Comparison of ENCODE assay signal across 9 mouse cellular contexts in the genomic region with DNA sequence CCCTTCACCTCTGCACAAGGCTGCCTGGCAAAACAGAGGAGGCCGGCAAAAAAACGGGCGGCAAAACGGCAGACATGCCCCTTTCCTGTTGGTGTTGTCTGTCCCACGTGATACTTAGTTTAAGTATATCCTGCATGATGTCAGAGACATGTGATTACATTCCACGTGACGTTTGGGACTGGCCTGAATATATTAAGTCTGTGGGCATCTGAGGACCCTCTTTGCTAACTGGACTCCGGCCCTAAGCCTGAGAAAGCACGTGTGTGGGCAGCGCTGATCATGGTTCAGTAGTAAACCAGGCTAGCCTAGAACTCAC. TPM values are rescaled to one million over a fixed set of nuclear protein-coding genes. Genes with fewer than 3 reads are reported as not detected.
DNase-seq lines count a peak whose midpoint lies in the region; ATAC-seq and TF ChIP-seq lines count a peak whose summit lies in the region.
"Had no signal": no experiment of that assay in that cellular context is flagged by ENCODE, and none has a peak within 500 bp of the region (broad histone marks: within the 10 kb centered on the region; RNA-seq: fewer than 3 reads in every experiment).

No protein-coding gene starts in this region.

- no peak overlapping the region for H3K4me3 ChIP-seq in cerebellum, adult 2 months (replicated peaks; ENCODE audit: insufficient read depth, low read depth, low read length)
- peak overlapping the region; percentile 84 for H3K4me3 ChIP-seq in megakaryocyte, embryonic 14.5 days (replicated peaks)
- H3K4me3 ChIP-seq in limb, embryonic 14.5 days (replicated peaks; ENCODE audit: low read length) = no peak overlapping the region
- H3K4me3 ChIP-seq in stomach, embryonic 16.5 days (replicated peaks; ENCODE audit: low read length) = no peak overlapping the region

- ATAC-seq in megakaryocyte, adult 5-6 weeks (ENCODE audit: poor library complexity, severe bottlenecking) = no peak
- ATAC-seq in limb, embryonic 14.5 days (ENCODE audit: low FRiP score, low read depth) = no peak
- 0 out of 2 replicates have a peak, but pooled peaks have one; percentile 1 for ATAC-seq in stomach, embryonic 16.5 days (ENCODE audit: insufficient read depth, low FRiP score)
- ATAC-seq in megakaryocyte-erythroid progenitor cell, adult 5-6 weeks (replicated peaks; ENCODE audit: low FRiP score, low TSS enrichment, poor library complexity, severe bottlenecking) = no peak

- no peak for DNase-seq in cerebellum, adult 2 months
- no peak for DNase-seq in cerebellum, postnatal 25 days
- DNase-seq in limb, embryonic 14.5 days (ENCODE audit: low spot score) = no peak
- no peak for DNase-seq in gastrocnemius, postnatal 14 days

- H3K36me3 ChIP-seq in megakaryocyte, embryonic 14.5 days (replicated peaks; ENCODE audit: low read length) = peaks cover 90% of the 10 kb centered on the region
- peaks cover 73% of the 10 kb centered on the region for H3K36me3 ChIP-seq in limb, embryonic 14.5 days (ENCODE audit: control insufficient read depth, insufficient read depth, low read length)
- H3K36me3 ChIP-seq in stomach, embryonic 16.5 days (ENCODE audit: control insufficient read depth, insufficient read depth, low read length) = peaks cover 10% of the 10 kb centered on the region; the same call in 1 of the 2 replicates

- H3K9ac ChIP-seq in limb, embryonic 14.5 days (ENCODE audit: low read depth, low read length, severe bottlenecking) = no peak overlapping the region
- H3K9ac ChIP-seq in stomach, embryonic 16.5 days (ENCODE audit: low read length) = 0 out of 2 replicates have a peak overlapping the region, but pooled peaks have one; percentile 31

- intact Hi-C loops in gastrocnemius, postnatal 14 days (cut with DNase I; ENCODE audit: low total_unique reads) = no loop called here

- no peaks in the 10 kb centered on the region for H3K9me3 ChIP-seq in megakaryocyte, embryonic 14.5 days
- no peaks in the 10 kb centered on the region for H3K9me3 ChIP-seq in limb, embryonic 14.5 days (ENCODE audit: control insufficient read depth, low read length)
- no peaks in the 10 kb centered on the region for H3K9me3 ChIP-seq in stomach, embryonic 16.5 days (replicated peaks; ENCODE audit: control insufficient read depth, low read length)

- no peak for TF ChIP-seq CTCF in cerebellum, adult 2 months (IDR thresholded peaks at IDR 0.05; ENCODE audit: borderline replicate concordance, insufficient read depth, low read depth, low read length)

- peak overlapping the region; percentile 73 for H3K27ac ChIP-seq in cerebellum, adult 2 months (ENCODE audit: insufficient read depth, low read length)
- peak overlapping the region; percentile 77 for H3K27ac ChIP-seq in limb, embryonic 14.5 days (replicated peaks; ENCODE audit: low read depth, low read length)
- H3K27ac ChIP-seq in stomach, embryonic 16.5 days (ENCODE audit: low read length) = peak overlapping the region; percentile 90

- peaks cover 67% of the 10 kb centered on the region for H3K4me1 ChIP-seq in cerebellum, adult 2 months (ENCODE audit: control insufficient read depth, insufficient read depth, low read length)
- H3K4me1 ChIP-seq in megakaryocyte, embryonic 14.5 days = peaks cover 63% of the 10 kb centered on the region
- H3K4me1 ChIP-seq in limb, embryonic 14.5 days (ENCODE audit: control insufficient read depth, insufficient read depth, low read length) = peaks cover 33% of the 10 kb centered on the region
- peaks cover 26% of the 10 kb centered on the region for H3K4me1 ChIP-seq in stomach, embryonic 16.5 days (ENCODE audit: control insufficient read depth, insufficient read depth, low read length)

- no peak overlapping the region for H3K4me2 ChIP-seq in limb, embryonic 14.5 days (replicated peaks; ENCODE audit: low read depth, low read length, severe bottlenecking)
- H3K4me2 ChIP-seq in stomach, embryonic 16.5 days (ENCODE audit: low read depth, low read length) = 0 out of 2 replicates have a peak overlapping the region, but pooled peaks have one; percentile 46

- TF ChIP-seq POLR2A in cerebellum, adult 2 months (IDR thresholded peaks at IDR 0.05; ENCODE audit: borderline replicate concordance, insufficient read depth, low read length) = no peak
- TF ChIP-seq POLR2A in limb, embryonic 14.5 days (IDR thresholded peaks at IDR 0.05; ENCODE audit: borderline replicate concordance, extremely low read depth, insufficient read depth, insufficient read length) = no peak

- no peaks in the 10 kb centered on the region for H3K27me3 ChIP-seq in cerebellum, adult 2 months (ENCODE audit: control insufficient read depth, insufficient read depth, low read length)
- peaks cover 1% of the 10 kb centered on the region for H3K27me3 ChIP-seq in megakaryocyte, embryonic 14.5 days (replicated peaks)
- no peaks in the 10 kb centered on the region for H3K27me3 ChIP-seq in limb, embryonic 14.5 days (ENCODE audit: control insufficient read depth, insufficient read depth, low read length)
- H3K27me3 ChIP-seq in stomach, embryonic 16.5 days (ENCODE audit: control insufficient read depth, insufficient read depth, low read length) = no peaks in the 10 kb centered on the region

- WGBS in cerebellum, adult 2 months = 11% methylated on average over 10 of the region's 10 CpGs
- 21% methylated on average over 10 of the region's 10 CpGs for WGBS in limb, embryonic 14.5 days
- WGBS in stomach, embryonic 16.5 days = 39% methylated on average over 10 of the region's 10 CpGs

RNA-seq across cellular contexts. Expression of a gene that starts 8.3 kb away (rescaled TPM):
- 1.2 and 1.7 TPM in 2 replicates for polyA plus RNA-seq in cerebellum, adult 2 months (2012; rRNA removed)
- 4.4 TPM in 1 of 2 replicates, not detected in the other for polyA plus RNA-seq in megakaryocyte, embryonic 14.5 days (2012; ENCODE audit: insufficient read depth, low replicate concordance)
- 30.6 and 34.0 TPM in 2 replicates for total RNA-seq in megakaryocyte, adult 5-6 weeks (2015)
- 6.5 and 11.5 TPM in 2 replicates for total RNA-seq in megakaryocyte, adult 5-6 weeks (2017)
- 7.5 and 7.8 TPM in 2 replicates for polyA plus RNA-seq in limb, embryonic 14.5 days (2012; rRNA removed)
- 4.3 and 4.6 TPM in 2 replicates for polyA plus RNA-seq in limb, embryonic 14.5 days (2014; fragmentation: Nextera tagmentation; extraction: Ambion mirVana)
- polyA plus RNA-seq in stomach, embryonic 16.5 days (2015; fragmentation: Nextera tagmentation; extraction: Ambion mirVana) = 61.8 and 65.3 TPM in 2 replicates
- total RNA-seq in gastrocnemius, postnatal 14 days (2021) = under 1 TPM; 0.45 to 0.91 TPM
- total RNA-seq in megakaryocyte-erythroid progenitor cell, adult 5-6 weeks (2014; fragmentation: Nextera tagmentation) = 7.7 and 12.8 TPM in 2 replicates
- total RNA-seq in megakaryocyte-erythroid progenitor cell, adult 5-6 weeks (2017) = 7.4 and 7.5 TPM in 2 replicates

RNA-seq across cellular contexts. Expression of a gene that starts 12.4 kb away (rescaled TPM):
- 10.7 and 13.8 TPM in 2 replicates for polyA plus RNA-seq in cerebellum, adult 2 months (2012; rRNA removed)
- 8.4 TPM in 1 of 2 replicates, not detected in the other for polyA plus RNA-seq in megakaryocyte, embryonic 14.5 days (2012; ENCODE audit: insufficient read depth, low replicate concordance)
- not detected in 2 replicates for total RNA-seq in megakaryocyte, adult 5-6 weeks (2015)
- 0.26 and 1.4 TPM in 2 replicates for total RNA-seq in megakaryocyte, adult 5-6 weeks (2017)
- polyA plus RNA-seq in limb, embryonic 14.5 days (2012; rRNA removed) = 6.8 and 9.5 TPM in 2 replicates
- 0.99 and 1.2 TPM in 2 replicates for polyA plus RNA-seq in limb, embryonic 14.5 days (2014; fragmentation: Nextera tagmentation; extraction: Ambion mirVana)
- polyA plus RNA-seq in stomach, embryonic 16.5 days (2015; fragmentation: Nextera tagmentation; extraction: Ambion mirVana) = 1.3 and 1.5 TPM in 2 replicates
- total RNA-seq in gastrocnemius, postnatal 14 days (2021) = under 1 TPM in 1 of 2 experiments, not detected in 1; 0.80 TPM
- total RNA-seq in megakaryocyte-erythroid progenitor cell, adult 5-6 weeks (2014; fragmentation: Nextera tagmentation) = 4.0 TPM in 1 of 2 replicates, not detected in the other
- not detected in 2 replicates for total RNA-seq in megakaryocyte-erythroid progenitor cell, adult 5-6 weeks (2017)
- total RNA-seq: common myeloid progenitor, adult 5-6 weeks had no signal

RNA-seq across cellular contexts. Expression of a gene that starts 16.9 kb away (rescaled TPM):
- polyA plus RNA-seq in cerebellum, adult 2 months (2012; rRNA removed) = 10.2 and 10.8 TPM in 2 replicates
- polyA plus RNA-seq in megakaryocyte, embryonic 14.5 days (2012; ENCODE audit: insufficient read depth, low replicate concordance) = 0.89 TPM in 1 of 2 replicates, not detected in the other
- 0.83 and 2.9 TPM in 2 replicates for total RNA-seq in megakaryocyte, adult 5-6 weeks (2015)
- total RNA-seq in megakaryocyte, adult 5-6 weeks (2017) = 0.33 TPM in 1 of 2 replicates, not detected in the other
- polyA plus RNA-seq in limb, embryonic 14.5 days (2012; rRNA removed) = 4.3 and 5.0 TPM in 2 replicates
- 1.1 and 2.9 TPM in 2 replicates for polyA plus RNA-seq in limb, embryonic 14.5 days (2014; fragmentation: Nextera tagmentation; extraction: Ambion mirVana)
- 3.0 and 3.8 TPM in 2 replicates for polyA plus RNA-seq in stomach, embryonic 16.5 days (2015; fragmentation: Nextera tagmentation; extraction: Ambion mirVana)
- total RNA-seq in gastrocnemius, postnatal 14 days (2021) = under 1 TPM; 0.41 to 0.47 TPM
- 1.2 and 6.3 TPM in 2 replicates for total RNA-seq in megakaryocyte-erythroid progenitor cell, adult 5-6 weeks (2014; fragmentation: Nextera tagmentation)
- total RNA-seq in megakaryocyte-erythroid progenitor cell, adult 5-6 weeks (2017) = 0.11 and 2.6 TPM in 2 replicates

RNA-seq across cellular contexts. Expression of a gene that starts 16.9 kb away (rescaled TPM):
- 87.7 and 93.1 TPM in 2 replicates for polyA plus RNA-seq in cerebellum, adult 2 months (2012; rRNA removed)
- 80.4 and 114 TPM in 2 replicates for polyA plus RNA-seq in megakaryocyte, embryonic 14.5 days (2012; ENCODE audit: insufficient read depth, low replicate concordance)
- 5.4 and 5.7 TPM in 2 replicates for total RNA-seq in megakaryocyte, adult 5-6 weeks (2015)
- 21.9 and 42.4 TPM in 2 replicates for total RNA-seq in megakaryocyte, adult 5-6 weeks (2017)
- 54.3 and 66.7 TPM in 2 replicates for polyA plus RNA-seq in limb, embryonic 14.5 days (2012; rRNA removed)
- 60.0 and 63.7 TPM in 2 replicates for polyA plus RNA-seq in limb, embryonic 14.5 days (2014; fragmentation: Nextera tagmentation; extraction: Ambion mirVana)
- polyA plus RNA-seq in stomach, embryonic 16.5 days (2015; fragmentation: Nextera tagmentation; extraction: Ambion mirVana) = 77.4 and 79.6 TPM in 2 replicates
- 10 to 100 TPM; 38.6 to 39.8 TPM for total RNA-seq in gastrocnemius, postnatal 14 days (2021)
- total RNA-seq in megakaryocyte-erythroid progenitor cell, adult 5-6 weeks (2014; fragmentation: Nextera tagmentation) = 12.3 and 31.4 TPM in 2 replicates
- 31.2 and 37.8 TPM in 2 replicates for total RNA-seq in megakaryocyte-erythroid progenitor cell, adult 5-6 weeks (2017)

RNA-seq across cellular contexts. Expression of a gene that starts 22.8 kb away (rescaled TPM):
- polyA plus RNA-seq in cerebellum, adult 2 months (2012; rRNA removed) = 75.8 and 81.5 TPM in 2 replicates
- 71.2 and 72.9 TPM in 2 replicates for polyA plus RNA-seq in megakaryocyte, embryonic 14.5 days (2012; ENCODE audit: insufficient read depth, low replicate concordance)
- total RNA-seq in megakaryocyte, adult 5-6 weeks (2015) = 22.7 and 23.8 TPM in 2 replicates
- total RNA-seq in megakaryocyte, adult 5-6 weeks (2017) = 20.9 and 24.0 TPM in 2 replicates
- polyA plus RNA-seq in limb, embryonic 14.5 days (2012; rRNA removed) = 109 and 142 TPM in 2 replicates
- polyA plus RNA-seq in limb, embryonic 14.5 days (2014; fragmentation: Nextera tagmentation; extraction: Ambion mirVana) = 92.8 and 95.5 TPM in 2 replicates
- polyA plus RNA-seq in stomach, embryonic 16.5 days (2015; fragmentation: Nextera tagmentation; extraction: Ambion mirVana) = 69.2 and 79.0 TPM in 2 replicates
- 10 to 100 TPM; 11.9 to 15.4 TPM for total RNA-seq in gastrocnemius, postnatal 14 days (2021)
- total RNA-seq in megakaryocyte-erythroid progenitor cell, adult 5-6 weeks (2014; fragmentation: Nextera tagmentation) = 28.5 and 50.0 TPM in 2 replicates
- 12.2 and 14.9 TPM in 2 replicates for total RNA-seq in megakaryocyte-erythroid progenitor cell, adult 5-6 weeks (2017)
